Mouse (Mus musculus): ENCODE results near the gene Itga8.

Itga8 gene

GRCm38 (mm10) chr2:12301431-12302170 lies at the start of gene Itga8:
Itga8 (minus strand) TSS chr2:12301922.
- DNase-seq (ENCODE audit: low spot score): peak; percentile 78

DNA sequence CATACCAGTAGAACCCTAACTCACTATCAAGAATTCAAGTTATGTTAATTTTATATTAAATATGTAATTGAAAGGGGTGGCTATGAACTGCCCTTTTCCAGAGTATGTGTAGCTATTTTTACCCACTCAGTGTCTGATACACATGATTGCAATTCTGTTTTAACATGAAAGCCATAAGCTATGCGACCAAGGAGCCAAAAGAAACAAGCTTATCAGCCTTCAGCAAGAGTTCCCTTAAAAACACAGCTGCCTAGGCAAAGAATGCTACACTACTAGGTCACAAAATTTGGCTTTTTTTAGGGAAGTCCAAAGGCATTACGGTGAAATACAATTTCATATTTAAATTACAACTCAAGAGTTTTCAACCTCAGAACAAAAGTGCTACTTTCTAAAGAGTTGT lies 47.2 kb upstream of the Itga8 start:
- no peak for DNase-seq (ENCODE audit: low spot score)

- no peak for DNase-seq (ENCODE audit: low spot score)
Measured at GRCm38 (mm10) chr2:12331962-12332361, 30.2 kb upstream of the Itga8 start.

- DNase-seq (ENCODE audit: low spot score): no peak
Measured at GRCm38 (mm10) chr2:12329620-12330019, 27.9 kb upstream of the Itga8 start.

GRCm38 (mm10) chr2:12329068-12329407 lies 27.3 kb upstream of the Itga8 start:
- DNase-seq (ENCODE audit: low spot score): no peak

- no peak for DNase-seq (ENCODE audit: low spot score)
Measured at GRCm38 (mm10) chr2:12328355-12329067, 26.8 kb upstream of the Itga8 start.

DNA sequence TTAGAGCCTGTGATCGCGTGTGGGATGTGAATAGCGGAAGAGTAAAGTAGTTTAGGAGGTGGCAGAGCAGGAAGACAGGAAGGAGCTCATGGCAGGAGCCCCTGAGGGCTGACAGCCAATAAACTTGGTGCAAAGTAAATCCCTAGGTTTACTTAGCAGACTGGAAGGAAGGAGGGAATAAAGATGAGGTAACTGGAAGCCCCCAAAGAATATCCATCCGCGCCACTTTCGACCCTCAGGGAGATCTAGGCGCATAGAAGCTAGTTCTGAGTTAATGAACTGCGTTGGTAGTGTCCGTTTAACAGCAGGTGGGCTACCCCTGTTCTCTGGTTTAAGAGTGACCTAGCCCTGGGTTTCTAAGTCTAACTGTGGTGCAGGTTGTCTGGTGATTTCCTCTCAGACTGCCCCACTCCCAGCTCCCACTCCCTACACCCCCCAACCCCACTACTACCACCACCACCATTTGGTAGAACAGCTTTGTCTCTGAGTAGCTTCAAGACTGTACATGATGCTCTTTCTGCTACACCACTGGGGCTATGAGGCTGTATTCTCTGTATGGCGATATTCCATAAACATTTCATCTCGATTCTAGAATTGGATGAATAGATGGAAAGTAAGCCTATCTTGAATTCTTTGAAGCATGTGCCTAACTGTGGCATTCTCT lies 26.1 kb upstream of the Itga8 start:
- DNase-seq (ENCODE audit: low spot score): no peak

DNA sequence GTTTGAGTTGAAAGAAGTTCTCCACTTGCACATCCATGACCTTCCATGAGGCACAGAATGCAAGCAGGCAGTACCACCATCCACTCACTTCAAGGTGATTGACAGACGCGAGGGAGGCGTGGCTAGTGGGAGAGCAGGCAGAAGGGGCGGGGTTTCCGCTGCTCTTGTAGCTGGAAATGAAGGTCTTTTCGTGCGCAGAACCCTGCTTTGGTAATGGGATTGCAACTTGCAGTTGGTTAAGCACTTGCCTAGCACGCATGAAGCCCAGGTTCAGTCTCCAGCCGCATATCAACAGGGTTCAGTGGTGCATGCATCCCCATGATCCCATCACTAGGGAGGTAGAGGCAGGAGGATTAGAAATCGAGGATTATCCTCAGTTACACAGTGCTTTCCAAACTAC lies 25.5 kb upstream of the Itga8 start:
- DNase-seq (ENCODE audit: low spot score): peak; percentile 8

DNA sequence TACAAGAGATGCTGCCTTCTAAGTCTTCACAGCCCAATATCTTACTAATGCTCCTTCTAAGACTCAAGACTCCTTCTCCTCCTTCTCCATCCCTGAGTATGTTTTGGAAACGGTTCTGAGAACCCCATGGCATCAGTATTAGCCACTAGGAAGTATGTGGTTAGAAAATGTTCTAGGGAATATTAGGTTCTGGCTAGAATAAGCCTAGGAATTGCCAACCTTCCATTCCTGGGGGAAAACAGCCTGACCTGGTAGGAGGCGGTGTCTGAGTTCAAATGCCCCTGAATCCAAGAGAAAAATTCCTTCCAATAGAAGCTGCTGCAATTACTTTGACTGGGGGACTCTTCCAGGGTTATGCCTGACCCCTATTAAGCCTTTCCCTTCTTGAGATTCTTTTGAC lies 24.1 kb upstream of the Itga8 start:
- no peak for DNase-seq (ENCODE audit: low spot score)

- peak; percentile 76 for DNase-seq (ENCODE audit: low spot score)
Measured at GRCm38 (mm10) chr2:12325417-12325816, 23.7 kb upstream of the Itga8 start.

DNA sequence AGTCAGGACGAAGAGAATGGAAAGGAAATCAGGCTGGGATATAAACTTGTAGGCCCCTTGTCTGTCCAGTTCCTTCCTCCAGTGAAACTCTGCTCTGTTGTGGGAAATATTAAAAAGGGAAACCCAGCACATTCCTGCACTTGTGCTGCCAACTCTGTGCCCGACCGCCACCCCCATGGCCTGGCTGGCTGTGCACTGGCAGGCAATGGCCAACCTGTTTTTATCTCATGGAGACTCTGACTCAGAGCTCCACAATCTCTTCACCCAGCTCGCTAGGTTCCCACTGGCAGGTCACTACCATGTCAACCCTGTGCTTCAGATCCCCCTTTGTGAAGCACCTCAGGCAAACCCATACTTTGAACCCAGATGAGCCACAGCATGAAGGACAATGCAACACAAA lies 19.2 kb upstream of the Itga8 start:
- no peak for DNase-seq (ENCODE audit: low spot score)

- DNase-seq (ENCODE audit: low spot score): no peak
Measured at GRCm38 (mm10) chr2:12318715-12319114, 17.0 kb upstream of the Itga8 start.

DNA sequence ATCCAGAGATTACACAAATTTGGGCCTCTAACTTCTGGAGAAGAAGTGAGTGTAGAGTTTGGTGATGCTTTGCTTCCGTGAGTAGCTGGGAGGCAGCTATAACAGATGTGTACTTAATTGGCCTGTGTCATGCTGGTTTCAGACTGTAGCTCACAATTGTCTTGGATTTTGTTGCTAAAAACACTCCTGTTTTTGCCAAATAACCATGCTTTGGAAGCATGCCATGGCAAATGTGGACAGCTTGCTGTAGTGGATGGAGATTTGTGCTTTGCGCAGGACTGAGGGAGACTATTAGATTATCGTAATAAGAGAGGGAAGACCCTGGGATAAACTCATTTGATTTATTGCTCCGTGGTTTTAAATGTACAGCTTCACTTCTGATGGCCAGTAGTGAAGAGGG lies 16.3 kb upstream of the Itga8 start:
- DNase-seq (ENCODE audit: low spot score): no peak

DNA sequence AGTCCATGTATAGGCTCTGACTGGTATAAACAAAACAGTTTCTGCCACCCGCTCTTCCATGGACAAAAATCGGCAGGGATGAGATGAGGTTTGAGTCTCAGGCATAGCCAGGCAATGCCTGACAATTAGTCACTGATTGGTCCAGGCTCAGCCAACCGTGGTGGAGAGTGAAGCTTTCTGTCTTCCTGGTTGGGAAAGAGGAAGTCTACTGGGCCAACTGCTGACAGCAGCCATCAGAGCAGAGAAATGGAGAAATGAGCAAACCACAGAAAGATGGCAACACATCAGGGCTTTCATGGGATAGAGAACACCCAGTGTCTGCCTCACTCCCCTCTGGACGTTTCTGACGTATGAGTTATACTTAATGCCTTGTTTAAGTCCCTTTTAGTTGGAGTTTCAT lies 15.6 kb upstream of the Itga8 start:
- DNase-seq (ENCODE audit: low spot score): no peak

DNA sequence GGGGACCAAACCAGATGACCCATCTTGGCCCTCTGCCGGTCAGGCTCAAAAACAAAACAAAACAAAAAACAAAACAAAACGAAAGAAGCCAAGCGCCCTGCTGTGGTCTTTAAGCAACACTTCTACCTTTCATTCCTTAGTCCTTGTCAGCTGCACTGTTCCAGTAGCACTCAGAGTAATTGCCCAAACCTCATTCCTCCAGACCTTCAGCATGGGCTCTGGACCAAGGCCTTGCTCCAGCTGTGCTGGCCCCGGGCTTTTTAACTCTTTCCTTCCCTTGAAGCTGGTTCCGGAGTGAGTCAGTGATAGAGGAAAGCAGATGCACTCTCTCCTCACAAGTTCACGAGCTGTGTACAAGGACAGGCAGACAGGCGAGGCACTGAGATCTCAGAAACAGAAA lies 14.6 kb upstream of the Itga8 start:
- peak; percentile 8 for DNase-seq (ENCODE audit: low spot score)

- no peak for DNase-seq (ENCODE audit: low spot score)
Measured at GRCm38 (mm10) chr2:12314028-12314427, 12.3 kb upstream of the Itga8 start.

GRCm38 (mm10) chr2:12308466-12308865 lies 6.7 kb upstream of the Itga8 start:
- no peak for DNase-seq (ENCODE audit: low spot score)

DNA sequence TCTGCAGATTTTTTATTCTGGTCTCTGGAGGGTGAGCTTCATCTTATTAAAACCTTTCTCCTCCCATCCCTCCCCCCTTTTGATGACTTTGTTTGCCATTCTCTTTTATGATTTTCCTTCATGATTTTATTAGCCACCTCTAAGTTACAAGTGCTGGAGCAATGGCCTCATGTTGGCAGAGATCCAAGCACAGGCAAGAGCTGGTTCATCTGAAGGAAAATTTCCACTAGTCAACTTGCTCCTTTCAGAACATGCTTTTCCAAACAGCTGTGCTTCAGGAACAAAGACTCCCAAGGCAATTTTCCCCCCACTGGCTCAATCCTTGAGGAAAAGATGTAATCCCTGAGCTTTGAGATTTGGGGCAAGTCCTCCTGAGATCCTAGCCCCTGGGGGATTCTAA lies 5.6 kb upstream of the Itga8 start:
- DNase-seq (ENCODE audit: low spot score): peak; percentile 11

DNA sequence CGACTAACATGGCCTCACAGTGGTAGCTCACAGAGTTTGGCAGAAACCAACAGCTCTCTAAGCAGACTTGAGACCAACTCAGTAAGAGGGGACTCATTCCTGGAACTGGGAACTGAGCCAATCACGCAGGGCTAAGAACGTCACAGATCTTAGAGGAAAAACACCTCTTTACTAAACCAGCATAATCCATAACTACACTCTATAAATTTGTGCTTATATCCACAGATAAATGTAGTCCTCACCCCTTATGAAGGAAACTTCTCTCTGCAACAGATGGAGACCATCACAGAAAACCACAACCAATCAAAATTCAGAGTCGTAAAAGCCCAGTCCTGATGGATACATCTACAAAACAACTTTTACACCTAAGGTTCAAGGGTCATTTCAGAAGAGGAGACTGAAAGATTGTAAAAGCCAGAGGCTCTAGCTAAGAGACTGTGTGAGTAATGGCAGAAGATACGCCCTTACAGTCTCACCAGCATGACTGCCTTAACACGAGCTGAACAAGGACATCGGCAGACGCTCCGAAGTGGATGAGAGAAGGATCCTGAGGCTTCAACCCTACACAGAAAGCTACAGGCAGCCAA lies 3.4 kb upstream of the Itga8 start:
- no peak for DNase-seq (ENCODE audit: low spot score)

- no peak for DNase-seq (ENCODE audit: low spot score)
Measured at GRCm38 (mm10) chr2:12300449-12301228, 1.1 kb downstream of the Itga8 start.

DNA sequence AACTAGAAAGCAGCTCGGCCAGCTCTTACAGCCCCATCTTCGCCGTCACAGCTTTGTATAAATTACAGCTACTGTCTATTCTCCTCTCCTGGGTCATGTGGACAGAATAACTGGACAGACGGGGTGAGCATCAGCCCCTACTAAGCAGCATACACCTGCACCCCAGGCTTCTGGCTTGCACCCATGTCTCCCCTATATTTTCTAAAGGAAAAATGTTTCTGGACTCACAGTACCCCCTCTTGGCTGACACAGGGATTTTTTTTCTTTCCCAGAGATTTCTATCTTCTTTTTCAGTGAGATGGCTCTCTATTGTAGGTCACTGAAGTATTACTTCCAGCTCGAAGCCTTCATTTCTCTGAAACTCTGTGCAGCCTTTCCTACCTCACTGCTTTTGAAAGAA lies 4.4 kb downstream of the Itga8 start:
- DNase-seq (ENCODE audit: low spot score): no peak

- no peak for DNase-seq (ENCODE audit: low spot score)
Measured at GRCm38 (mm10) chr2:12295150-12295549, 6.6 kb downstream of the Itga8 start.
